Mouse (Mus musculus): ENCODE data around the gene Pcgf1.

Pcgf1 gene

GRCm38 (mm10) chr6:83058725-83059124 is 18.9 kb upstream of the Pcgf1 start:
- no peak for DNase-seq (ENCODE audit: low read depth in 1 of 2, low spot score in 2 of 2)

DNA sequence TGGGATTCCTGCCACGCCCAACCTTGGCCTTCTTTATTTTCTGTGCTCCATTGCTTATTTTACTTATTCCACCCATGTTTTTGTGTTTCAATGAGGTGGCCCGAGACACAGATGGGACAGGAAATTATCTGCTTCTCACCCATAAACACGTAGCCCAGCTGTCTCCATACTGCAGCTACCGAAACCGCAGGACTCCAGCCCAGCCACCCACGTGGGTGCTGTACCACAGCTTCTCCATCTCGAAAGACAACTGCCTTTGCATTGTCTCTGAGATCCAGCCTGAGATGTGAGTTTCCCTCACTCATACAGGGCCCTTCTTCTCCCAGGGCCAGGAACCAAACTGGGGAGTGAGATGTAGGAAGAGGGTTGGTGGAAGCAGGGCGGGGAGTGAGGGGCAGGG is 11.7 kb upstream of the Pcgf1 start:
- DNase-seq (ENCODE audit: low read depth in 1 of 2, low spot score in 2 of 2) = no peak

- no peak for DNase-seq (ENCODE audit: low read depth in 1 of 2, low spot score in 2 of 2)
Measured at GRCm38 (mm10) chr6:83066441-83066840, 11.2 kb upstream of the Pcgf1 start.

DNA sequence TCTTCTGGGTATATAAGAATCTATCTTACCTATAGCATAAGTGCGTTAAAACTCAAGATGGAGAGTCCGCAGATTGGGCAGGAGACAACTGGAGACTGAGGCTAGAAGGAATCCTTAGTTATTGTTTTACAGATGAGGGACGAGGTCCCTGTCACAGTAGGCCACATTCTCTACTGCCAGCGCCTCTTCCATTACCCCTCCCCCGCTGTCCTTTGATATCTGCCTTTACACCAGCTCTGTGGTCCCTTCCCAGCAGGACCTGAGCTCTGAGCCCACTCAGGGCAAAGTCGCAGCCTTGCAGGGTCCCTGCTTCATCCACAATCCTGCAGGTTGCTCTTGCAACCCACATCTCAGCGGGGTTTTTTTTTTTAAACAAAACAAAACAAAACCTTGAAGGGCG is 9.4 kb upstream of the Pcgf1 start:
- no peak for DNase-seq (ENCODE audit: low read depth in 1 of 2, low spot score in 2 of 2)

DNA sequence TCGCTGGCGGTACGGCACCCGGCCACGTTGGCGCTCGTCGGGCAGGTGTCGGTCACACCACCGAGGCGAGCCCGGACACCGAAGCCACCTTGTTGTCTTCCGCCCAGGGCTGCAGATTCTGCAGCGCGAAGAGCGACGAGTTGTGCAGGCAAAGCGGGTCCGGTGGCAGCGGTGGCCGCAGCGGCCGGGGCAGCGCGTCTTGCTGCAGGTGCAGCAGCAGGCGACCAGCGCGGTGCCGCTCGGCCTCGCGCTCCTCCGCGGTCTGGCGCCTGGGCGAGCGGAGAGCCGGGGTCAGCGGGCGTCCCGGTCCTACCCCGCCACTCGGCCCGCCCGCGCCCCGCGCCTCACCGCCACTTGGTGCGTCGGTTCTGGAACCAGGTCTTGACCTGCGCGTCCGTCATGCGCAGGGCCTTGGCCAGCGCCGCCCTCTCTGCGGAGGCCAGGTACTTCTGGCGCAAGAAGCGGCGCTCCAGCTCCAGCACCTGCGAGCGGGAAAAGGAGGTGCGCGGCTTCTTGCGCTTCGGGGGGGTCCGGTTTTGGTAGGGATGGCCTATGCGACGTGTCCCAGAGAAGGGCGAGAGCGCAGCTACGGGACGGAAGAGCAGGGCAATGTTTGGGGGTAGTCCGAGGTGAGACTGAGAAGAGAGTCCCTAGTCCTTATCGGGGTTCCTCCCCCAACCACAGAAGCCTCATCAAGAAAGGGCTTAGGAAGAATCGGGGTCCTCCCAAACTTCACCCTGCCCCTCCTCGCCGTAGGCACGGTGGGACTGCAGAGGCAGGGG is 8.8 kb upstream of the Pcgf1 start:
- no peak for DNase-seq (ENCODE audit: low read depth in 1 of 2, low spot score in 2 of 2)

GRCm38 (mm10) chr6:83069488-83070246 is 8.0 kb upstream of the Pcgf1 start:
- DNase-seq (ENCODE audit: low read depth in 1 of 2, low spot score in 2 of 2) = no peak

- DNase-seq (ENCODE audit: low read depth in 1 of 2, low spot score in 2 of 2) = no peak
Measured at GRCm38 (mm10) chr6:83070247-83070310, 7.6 kb upstream of the Pcgf1 start, which contains the start of gene Tlx2. TSS of gene Tlx2 (minus strand) at chr6:83070293.

DNA sequence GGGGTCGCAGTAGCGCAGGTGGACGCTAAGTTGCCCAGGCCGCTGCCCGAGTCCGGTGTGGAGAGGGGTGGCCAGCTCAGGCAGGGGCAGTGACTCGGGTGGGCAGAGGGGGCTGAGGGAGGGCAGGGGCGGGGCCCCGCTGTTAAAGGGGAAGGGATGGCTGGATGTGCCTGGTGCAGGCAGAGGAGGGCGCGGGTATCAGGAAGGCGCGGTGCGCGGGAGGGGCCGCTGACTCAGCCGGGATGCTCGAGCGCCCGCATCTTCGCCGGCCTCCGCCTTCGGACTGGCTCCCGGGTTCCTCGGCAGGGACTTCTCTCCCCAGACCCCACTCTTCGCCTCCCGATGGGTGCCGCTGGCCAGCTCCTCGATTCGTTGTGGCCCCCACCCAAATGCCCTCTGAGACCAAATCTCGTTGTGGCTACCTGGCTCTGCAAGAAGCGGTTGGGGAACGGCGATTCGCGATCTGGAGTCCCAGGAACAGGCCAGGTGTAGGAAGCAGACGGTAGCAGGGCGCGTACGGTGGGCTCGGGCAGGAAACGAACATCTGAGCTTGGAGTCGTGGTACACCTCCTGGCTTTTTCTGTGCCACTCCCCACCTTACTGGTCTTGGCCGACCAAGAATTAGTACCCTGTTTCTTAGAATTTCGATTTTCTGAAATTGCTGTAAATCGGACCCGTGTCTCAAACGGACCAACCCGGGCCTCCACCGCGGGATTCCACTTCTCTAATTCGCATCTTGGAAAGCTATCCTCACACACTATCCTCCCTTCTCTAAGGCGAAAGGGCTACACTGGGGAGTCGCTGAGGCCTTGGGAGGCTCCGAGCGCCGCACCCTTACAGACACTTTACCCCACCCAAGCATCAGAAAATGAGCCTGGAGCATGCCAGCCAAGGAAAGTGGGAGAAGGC is 7.1 kb upstream of the Pcgf1 start:
- peak in 1 of 2 experiments; percentile 17 for DNase-seq (ENCODE audit: low read depth in 1 of 2, low spot score in 2 of 2)

- no peak for DNase-seq (ENCODE audit: low read depth in 1 of 2, low spot score in 2 of 2)
Measured at GRCm38 (mm10) chr6:83071220-83071619, 6.4 kb upstream of the Pcgf1 start.

GRCm38 (mm10) chr6:83074979-83075378 is 2.7 kb upstream of the Pcgf1 start:
- DNase-seq (ENCODE audit: low read depth in 1 of 2, low spot score in 2 of 2) = no peak

DNA sequence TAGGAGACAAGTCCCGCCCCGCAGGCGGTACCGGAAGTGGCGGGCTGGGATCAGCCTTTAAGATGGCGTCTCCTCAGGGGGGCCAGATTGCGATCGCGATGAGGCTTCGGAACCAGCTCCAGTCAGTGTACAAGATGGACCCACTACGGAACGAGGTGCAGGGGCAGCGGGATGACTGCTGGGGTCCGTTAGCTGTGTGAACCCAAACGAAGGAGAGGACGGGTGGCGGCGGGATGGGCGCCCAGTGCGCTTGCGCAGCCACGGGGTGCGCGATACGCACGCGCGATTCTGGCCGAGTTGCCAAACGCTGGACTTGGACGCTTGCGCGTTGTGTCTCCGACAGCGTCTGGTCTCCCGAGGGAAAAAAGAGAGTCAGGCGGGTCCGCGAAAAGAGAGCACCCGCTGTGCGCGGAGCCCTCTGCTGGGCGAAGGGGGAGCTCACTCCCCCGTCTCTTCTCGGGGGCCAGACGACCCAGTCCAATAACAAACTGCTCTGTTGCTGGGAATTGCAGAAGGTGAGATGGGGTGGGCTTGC is 722 bp downstream of the Pcgf1 start:
- DNase-seq (ENCODE audit: low read depth in 1 of 2, low spot score in 2 of 2) = peak; percentile 96 to 98

DNA sequence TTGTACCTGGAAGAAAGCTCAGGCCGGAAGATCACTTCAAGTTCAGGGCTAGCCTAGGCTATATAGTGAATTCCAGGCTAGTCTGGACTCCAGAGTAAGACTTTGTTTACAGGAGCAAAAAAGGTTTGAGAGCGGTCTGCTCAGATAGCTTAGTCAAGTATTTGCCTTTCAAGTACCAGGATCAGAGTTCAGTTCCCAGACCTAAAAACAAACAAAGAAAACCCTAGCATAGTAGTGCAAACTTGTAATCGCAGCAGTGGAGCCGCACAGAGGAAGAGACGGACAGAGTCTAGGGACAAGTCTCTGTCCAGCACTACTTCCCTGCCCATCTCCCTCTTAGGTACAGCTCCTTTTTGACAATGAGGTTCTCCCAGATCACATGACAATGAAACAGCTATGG is 2.5 kb downstream of the Pcgf1 start:
- no peak for DNase-seq (ENCODE audit: low read depth in 1 of 2, low spot score in 2 of 2)

- DNase-seq (ENCODE audit: low read depth in 1 of 2, low spot score in 2 of 2) = no peak
Measured at GRCm38 (mm10) chr6:83083497-83083896, 5.8 kb downstream of the Pcgf1 start.

GRCm38 (mm10) chr6:83084477-83084876 is 6.8 kb downstream of the Pcgf1 start:
- DNase-seq (ENCODE audit: low read depth in 1 of 2, low spot score in 2 of 2) = no peak

GRCm38 (mm10) chr6:83086121-83087035 is 8.7 kb downstream of the Pcgf1 start, which contains the start of gene Lbx2:
TSS of gene Lbx2 (plus strand) at chr6:83086367.
- no peak for DNase-seq (ENCODE audit: low read depth in 1 of 2, low spot score in 2 of 2)

GRCm38 (mm10) chr6:83087205-83087925 is 9.7 kb downstream of the Pcgf1 start:
- DNase-seq (ENCODE audit: low read depth in 1 of 2, low spot score in 2 of 2) = no peak

DNA sequence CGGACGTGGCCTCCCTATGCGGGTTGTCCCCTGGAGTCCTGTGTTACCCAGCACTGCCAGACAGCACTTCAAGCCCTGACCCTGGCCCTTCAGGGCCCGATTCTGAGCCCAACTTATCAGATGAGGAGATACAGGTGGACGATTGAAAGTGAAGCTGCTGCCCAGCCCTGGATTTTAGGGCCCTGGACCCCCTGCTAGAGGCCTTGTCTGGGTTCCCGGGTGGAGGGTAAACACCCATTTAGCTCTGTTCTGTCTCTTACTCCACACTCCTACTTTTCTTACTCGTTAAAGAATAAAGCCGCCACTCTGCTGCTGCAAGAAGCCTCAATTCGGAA is 10.2 kb downstream of the Pcgf1 start:
- DNase-seq (ENCODE audit: low read depth in 1 of 2, low spot score in 2 of 2) = no peak

- no peak for DNase-seq (ENCODE audit: low read depth in 1 of 2, low spot score in 2 of 2)
Measured at GRCm38 (mm10) chr6:83092416-83093127, 14.9 kb downstream of the Pcgf1 start.

DNA sequence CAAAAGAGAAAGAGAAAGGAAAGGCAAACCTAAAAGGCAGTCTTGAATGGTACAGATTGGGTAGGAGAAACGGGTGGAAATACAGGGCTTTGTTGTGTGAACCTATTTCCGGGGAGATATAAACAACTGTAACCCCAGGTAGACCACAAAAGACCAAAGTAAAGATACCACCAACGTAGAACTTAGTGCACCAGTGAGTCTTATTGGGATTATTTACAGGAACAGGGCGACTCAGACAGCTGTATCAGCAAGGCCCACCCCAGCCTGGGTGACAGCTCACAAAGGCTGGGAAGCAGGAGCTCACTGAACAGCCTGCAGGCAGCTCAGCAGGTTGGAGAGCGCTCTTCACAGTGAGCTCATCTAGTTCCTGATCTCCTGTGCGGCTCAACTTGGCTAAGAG is 18.3 kb downstream of the Pcgf1 start:
- DNase-seq (ENCODE audit: low read depth in 1 of 2, low spot score in 2 of 2) = no peak

GRCm38 (mm10) chr6:83098411-83098810 is 20.7 kb downstream of the Pcgf1 start:
- DNase-seq (ENCODE audit: low read depth in 1 of 2, low spot score in 2 of 2) = no peak
